Mouse (Mus musculus) urinary bladder, postnatal 36 days (tissue): ENCODE data around the gene Olfr905.

Experiments
- DNase-seq, 2 experiments: peaks; one replicate each; pipeline ENCODE4 v3.0.0; 2022; ENCODE audit warnings: low spot score in 2 of 2, mixed read lengths in 1 of 2

Gene Olfr905

DNA sequence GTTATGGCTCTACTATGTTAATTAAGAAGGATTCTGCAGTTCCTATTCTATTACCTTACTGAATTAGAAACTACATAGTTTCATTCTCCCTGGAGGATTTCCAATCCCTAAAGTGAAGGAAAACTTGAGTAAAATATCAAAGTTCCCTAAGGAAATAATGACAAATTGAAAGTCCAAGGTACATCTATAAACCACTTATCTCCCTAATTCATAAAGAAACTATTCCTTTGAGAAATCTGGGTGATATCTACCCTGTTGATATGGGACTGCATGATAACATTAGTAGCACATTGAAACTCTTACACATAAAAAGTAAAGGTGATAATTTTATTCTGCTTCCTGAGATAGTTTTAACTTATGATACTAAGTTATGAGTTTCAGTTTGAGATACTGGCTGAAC is at the start of gene Olfr905:
Gene Olfr905, plus strand, starts transcription at position 301 of the 400 bp plus-strand sequence.
- no peak for DNase-seq

DNA sequence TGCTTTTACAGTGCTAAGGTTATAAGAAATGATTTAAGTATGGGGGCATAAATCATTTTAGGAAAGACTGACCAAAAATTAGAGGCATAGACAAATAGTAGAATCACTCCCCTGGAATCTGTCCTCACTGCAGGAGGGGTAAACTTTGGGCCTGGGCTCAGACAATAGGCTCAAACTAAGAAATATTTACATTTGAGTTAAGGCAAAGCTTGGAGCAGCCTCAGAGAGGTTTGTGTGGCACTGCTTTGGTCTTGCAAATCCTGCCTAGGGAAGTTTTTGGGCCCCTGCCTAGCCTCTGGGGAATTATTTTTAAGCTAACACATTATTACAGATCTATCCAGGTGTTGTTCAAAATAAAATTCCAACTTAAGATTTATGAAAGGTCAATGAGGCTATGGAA is 47.1 kb upstream of the Olfr905 start:
- no peak for DNase-seq

DNA sequence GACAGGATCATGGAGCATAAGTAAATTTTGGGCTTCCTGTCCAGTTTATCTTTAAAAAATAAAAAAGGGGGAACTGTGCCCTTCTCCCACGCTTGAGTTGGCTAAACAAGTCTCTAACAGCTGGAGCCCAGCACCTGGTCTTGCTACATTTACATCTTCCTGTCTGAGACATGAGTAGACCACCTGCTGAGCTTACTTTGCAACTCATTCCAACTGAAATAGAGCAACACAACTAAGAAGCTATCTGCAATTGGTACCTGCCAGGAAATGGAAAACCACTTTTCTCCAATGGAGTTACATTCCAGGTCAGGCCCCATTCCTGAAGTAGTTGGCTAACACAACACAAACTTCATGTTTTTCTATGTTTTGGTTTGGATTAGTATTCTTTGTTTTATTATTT is 43.9 kb upstream of the Olfr905 start:
- no peak for DNase-seq

DNA sequence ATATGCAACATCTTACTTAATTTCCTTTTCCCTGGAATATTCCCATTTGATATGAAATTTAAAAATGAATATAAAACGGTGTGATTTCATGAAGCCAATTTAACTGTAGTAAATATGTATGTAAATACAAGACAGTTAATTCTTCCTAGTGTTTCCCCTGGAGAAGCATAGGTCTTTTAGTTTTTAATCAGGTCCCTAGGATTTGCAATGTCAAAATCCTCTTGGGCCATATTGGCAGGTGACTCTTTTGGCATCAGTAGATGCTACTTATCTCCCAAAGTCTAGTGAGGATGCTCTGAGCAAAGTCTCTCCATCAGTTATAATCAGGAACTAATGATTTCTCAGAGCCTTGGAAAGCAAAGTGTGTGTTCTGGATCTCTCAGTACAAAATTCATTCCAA is 41.8 kb upstream of the Olfr905 start, which contains the start of gene Olfr901:
Gene Olfr901, plus strand, starts transcription at position 301 of the 400 bp plus-strand sequence.
- DNase-seq: no peak

DNA sequence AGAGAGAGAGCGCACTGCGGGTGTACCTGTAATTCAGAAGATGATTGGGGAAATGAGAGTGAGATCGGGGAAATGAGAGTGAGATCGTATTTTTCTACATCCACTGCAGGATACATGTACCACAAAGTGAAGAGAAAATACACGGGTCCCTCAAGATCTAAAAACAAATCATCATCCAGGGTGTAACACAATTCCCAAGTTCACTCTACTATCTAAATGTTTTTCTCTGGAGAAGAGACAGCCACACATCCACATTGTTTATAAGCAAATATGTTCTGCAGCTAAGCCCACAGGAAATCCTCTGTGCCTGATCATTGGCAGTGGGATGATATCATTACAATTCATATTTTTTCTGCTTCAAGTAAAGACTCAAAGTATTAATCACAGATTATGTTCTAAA is 23.6 kb upstream of the Olfr905 start, which contains the start of gene Olfr902:
Gene Olfr902, plus strand, starts transcription at position 301 of the 400 bp plus-strand sequence.
- DNase-seq: no peak

DNA sequence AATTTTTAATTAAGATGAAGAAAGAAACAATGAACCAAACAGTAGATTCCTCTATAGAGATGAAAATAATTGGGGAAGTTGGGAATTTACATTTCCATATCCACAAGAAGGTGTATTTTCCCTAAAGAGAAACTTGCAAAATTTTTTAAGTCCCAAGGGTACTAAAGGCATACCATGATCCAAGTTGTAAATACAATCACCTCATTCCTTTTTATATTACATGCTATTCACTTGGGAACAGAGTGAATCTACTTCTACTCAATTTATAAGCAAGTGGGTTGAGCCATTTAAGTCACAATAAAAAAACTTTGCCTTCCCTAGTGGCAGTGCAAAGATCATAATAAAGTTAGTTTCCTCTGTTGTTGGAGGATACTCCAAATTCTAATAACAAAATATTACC is 8.1 kb upstream of the Olfr905 start, which contains the start of gene Olfr904:
Gene Olfr904, plus strand, starts transcription at position 301 of the 400 bp plus-strand sequence.
- no peak for DNase-seq

DNA sequence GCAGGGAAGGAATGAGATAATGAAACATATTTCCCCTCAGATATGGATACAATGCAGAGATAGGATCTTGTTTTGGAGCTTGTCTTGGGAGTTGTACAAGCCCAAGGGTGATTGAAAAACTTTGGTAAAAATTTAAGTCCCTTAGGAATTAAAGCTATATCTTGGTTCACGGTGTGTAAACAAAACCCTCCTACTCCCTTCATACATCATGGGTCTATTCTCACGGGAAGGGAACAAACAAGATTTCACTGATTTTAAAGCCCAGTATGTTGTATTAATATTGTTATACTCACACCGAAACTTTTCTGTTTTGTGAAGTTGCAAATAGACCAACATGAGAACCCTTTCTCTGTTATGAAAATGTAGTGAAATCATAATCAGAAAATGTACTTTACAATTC is 15.9 kb downstream of the Olfr905 start, which contains the start of gene Olfr906:
Gene Olfr906, plus strand, starts transcription at position 301 of the 400 bp plus-strand sequence.
- DNase-seq: no peak

DNA sequence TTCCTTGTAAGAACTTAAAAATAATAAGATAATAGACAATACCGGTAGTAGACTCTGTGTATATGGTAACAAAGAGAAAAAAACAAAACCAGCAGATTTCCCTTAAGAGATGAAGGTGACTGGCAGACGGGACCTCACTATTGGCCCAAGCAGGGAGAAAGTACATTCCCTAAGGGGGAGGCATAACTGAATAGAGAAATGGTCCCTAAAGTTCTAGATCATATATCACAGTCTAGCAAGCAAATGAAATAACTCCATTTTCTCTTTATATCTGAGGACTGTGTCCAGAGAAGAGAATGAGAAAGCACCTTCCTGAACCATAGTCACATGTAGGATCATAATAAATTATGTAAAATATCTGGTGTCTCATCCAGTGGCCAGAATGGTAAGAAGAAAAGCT is 24.6 kb downstream of the Olfr905 start, which contains the start of gene Olfr907:
Gene Olfr907, plus strand, starts transcription at position 301 of the 400 bp plus-strand sequence.
- no peak for DNase-seq

DNA sequence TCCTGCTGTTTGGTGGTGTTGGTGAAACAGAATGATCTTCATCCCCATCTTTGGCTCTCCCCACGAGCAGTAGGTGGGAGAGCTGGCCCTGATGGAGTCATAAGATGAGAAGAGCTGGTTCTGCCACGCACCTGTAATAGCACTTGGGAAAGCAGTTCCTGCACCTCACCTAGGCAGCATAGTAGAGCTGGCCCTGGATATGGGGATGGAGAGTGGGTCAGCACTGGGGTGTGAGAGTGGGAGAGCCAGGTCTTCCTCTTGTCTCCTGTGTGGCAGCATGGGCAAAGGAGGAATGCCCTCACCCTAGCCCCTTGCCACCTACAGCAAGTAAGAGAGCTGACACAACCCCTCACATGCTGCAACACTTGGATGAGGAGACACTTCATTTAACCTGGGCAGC is 41.4 kb downstream of the Olfr905 start:
- DNase-seq: no peak

DNA sequence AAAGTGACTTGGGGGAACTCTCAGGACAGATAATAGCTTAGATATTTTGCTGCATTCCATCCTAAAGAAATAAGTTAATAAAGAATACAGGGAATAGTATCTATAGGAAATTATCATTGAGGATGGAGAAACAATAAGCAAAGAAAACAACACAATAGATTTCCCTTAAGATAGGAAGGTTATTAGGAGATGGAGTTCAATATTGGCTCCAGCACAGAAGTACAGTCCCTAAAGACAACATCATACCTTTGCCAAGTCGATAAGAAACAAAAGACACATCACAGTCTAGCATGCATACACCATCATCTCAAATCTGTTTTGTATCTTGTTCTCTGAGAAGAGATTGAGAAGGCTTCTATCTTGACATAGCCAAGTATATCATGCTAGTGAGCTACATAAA is 50.4 kb downstream of the Olfr905 start, which contains the start of gene Olfr911-ps1:
Gene Olfr911-ps1, plus strand, starts transcription at position 301 of the 400 bp plus-strand sequence.
- DNase-seq: no peak
